Mouse (Mus musculus): ENCODE data around the gene Gm43720. TPM values are rescaled to one million over a fixed set of nuclear protein-coding genes. Genes with fewer than 3 reads are reported as not detected.

Gm43720 gene
- polyA plus RNA-seq, 1 experiment from 2014 or later: 0.24 TPM

GRCm38 (mm10) chr5:138260051-138260450 is 19.7 kb downstream of the Gm43720 start:
- H3K36me3 ChIP-seq: peaks cover 39% of the 10 kb centered on the region

GRCm38 (mm10) chr5:138258993-138259392 is 20.8 kb downstream of the Gm43720 start:
- Histone ChIP-seq H3K27ac (no peak overlapping the region), H3K36me3 (peaks cover 39% of the 10 kb centered on the region), H3K9me3 (no peaks in the 10 kb centered on the region), H3K9ac (no peak overlapping the region), H3K27me3 (no peaks in the 10 kb centered on the region), H3K4me2 (no peak overlapping the region), H3K4me3 (no peak overlapping the region), H3K4me1 (peaks cover 29% of the 10 kb centered on the region)
- 67% methylated on average over 7 of the region's 7 CpGs for WGBS
- no peak for ATAC-seq (ENCODE audit: borderline replicate concordance, extremely low read depth, low FRiP score, low TSS enrichment)

More at GRCm38 (mm10) chr5:138260051-138260450, 19.7 kb downstream of the Gm43720 start:
- ATAC-seq (ENCODE audit: borderline replicate concordance, extremely low read depth, low FRiP score, low TSS enrichment): no peak
- Histone ChIP-seq H3K4me1 (peaks cover 34% of the 10 kb centered on the region), H3K27ac (no peak overlapping the region), H3K9ac (no peak overlapping the region), H3K9me3 (no peaks in the 10 kb centered on the region), H3K4me3 (no peak overlapping the region), H3K4me2 (no peak overlapping the region), H3K27me3 (no peaks in the 10 kb centered on the region)
- WGBS: 81% methylated on average over 10 of the region's 10 CpGs

DNA sequence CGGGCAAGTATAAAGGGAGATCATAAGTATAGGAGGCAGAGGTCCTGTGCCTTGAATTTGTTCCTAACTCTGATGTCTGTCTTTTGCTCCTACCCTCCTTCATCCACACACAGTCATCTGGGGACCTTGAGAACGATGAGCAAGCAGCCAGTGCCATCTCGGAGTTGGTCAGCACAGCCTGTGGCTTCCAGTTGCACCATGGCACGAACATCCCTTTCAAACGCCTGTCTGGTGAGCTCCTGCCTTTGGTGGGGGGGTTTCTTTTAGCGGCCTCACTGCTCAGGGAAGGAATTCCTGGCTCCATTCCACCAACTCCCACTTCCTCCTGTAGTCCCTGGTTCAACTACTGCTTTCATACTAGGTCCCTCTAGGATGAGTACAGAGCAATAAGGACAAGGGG is 21.2 kb downstream of the Gm43720 start:
- H3K36me3 ChIP-seq: peaks cover 39% of the 10 kb centered on the region
- peaks cover 29% of the 10 kb centered on the region for H3K4me1 ChIP-seq
- no peak overlapping the region for H3K4me3 ChIP-seq
- 76% methylated on average over 6 of the region's 6 CpGs for WGBS
- no peak for ATAC-seq (ENCODE audit: borderline replicate concordance, extremely low read depth, low FRiP score, low TSS enrichment)
- no peaks in the 10 kb centered on the region for H3K9me3 ChIP-seq
- H3K4me2 ChIP-seq: no peak overlapping the region
- H3K27me3 ChIP-seq: no peaks in the 10 kb centered on the region
- no peak overlapping the region for H3K9ac ChIP-seq
- no peak overlapping the region for H3K27ac ChIP-seq

DNA sequence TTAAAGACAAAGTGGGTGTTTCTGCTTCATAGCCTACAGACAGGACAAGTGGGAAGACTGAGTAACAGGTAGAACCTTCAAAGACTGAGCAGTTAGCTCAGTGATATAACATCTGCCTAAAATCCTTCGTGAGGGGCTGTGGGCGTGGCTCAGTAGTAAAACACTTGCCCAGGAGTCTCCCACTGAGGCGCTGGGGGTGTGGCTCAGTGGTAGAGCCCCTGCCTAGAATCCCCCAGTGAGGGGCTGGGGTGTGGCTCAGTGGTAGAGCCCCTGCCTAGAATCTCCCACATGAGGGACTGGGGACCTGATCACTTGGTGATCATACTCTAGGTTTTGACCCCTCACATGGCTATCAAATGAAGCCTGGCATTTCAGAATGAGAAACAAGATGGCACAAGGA is 21.7 kb downstream of the Gm43720 start:
- Histone ChIP-seq H3K27ac (no peak overlapping the region), H3K36me3 (peaks cover 39% of the 10 kb centered on the region), H3K27me3 (no peaks in the 10 kb centered on the region), H3K4me1 (peaks cover 26% of the 10 kb centered on the region), H3K4me3 (no peak overlapping the region), H3K9me3 (no peaks in the 10 kb centered on the region), H3K4me2 (no peak overlapping the region), H3K9ac (no peak overlapping the region)
- ATAC-seq (ENCODE audit: borderline replicate concordance, extremely low read depth, low FRiP score, low TSS enrichment): no peak
- 74% methylated on average over 3 of the region's 3 CpGs for WGBS

GRCm38 (mm10) chr5:138257585-138257978 is 22.2 kb downstream of the Gm43720 start:
- Histone ChIP-seq H3K4me1 (peaks cover 21% of the 10 kb centered on the region), H3K4me2 (no peak overlapping the region), H3K4me3 (no peak overlapping the region), H3K36me3 (peaks cover 39% of the 10 kb centered on the region), H3K9me3 (no peaks in the 10 kb centered on the region), H3K9ac (no peak overlapping the region), H3K27me3 (no peaks in the 10 kb centered on the region), H3K27ac (no peak overlapping the region)
- 93% methylated on average over 4 of the region's 4 CpGs for WGBS
- ATAC-seq (ENCODE audit: borderline replicate concordance, extremely low read depth, low FRiP score, low TSS enrichment): no peak

DNA sequence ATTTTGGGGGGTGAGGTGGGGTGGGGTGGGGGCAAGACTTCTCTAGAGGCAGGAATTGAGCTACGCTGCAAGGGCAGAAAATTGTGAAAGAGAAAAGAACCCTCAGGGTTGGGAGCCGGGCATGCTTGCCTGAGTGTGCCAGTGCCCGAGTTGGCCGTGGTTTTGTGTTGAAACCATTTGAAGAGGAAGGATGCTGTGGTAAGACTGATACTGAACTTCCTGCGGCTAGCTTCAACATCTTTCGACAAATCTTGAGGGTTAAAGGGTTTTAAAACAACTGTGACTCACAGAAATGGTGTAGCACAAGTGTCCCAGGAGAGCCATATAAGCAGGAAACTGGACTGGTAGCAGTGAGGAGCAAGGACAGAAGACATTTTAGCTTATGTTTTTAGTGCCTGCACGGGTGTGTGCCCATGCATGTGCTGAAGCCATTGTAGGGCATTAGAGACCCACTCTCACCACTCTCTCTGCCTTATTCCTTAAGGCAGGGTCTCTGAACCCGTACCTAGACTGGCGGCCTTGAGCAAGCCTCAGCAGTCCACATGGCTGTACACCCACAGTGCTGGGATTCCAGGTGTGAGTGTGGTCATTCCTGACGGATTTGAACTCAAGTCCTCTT is 22.7 kb downstream of the Gm43720 start:
- no peaks in the 10 kb centered on the region for H3K27me3 ChIP-seq
- H3K27ac ChIP-seq: no peak overlapping the region
- H3K36me3 ChIP-seq: peaks cover 38% of the 10 kb centered on the region
- no peaks in the 10 kb centered on the region for H3K9me3 ChIP-seq
- no peak for ATAC-seq (ENCODE audit: borderline replicate concordance, extremely low read depth, low FRiP score, low TSS enrichment)
- H3K4me1 ChIP-seq: peaks cover 16% of the 10 kb centered on the region
- H3K4me2 ChIP-seq: no peak overlapping the region
- H3K9ac ChIP-seq: no peak overlapping the region
- no peak overlapping the region for H3K4me3 ChIP-seq
- WGBS: 80% methylated on average over 10 of the region's 10 CpGs

DNA sequence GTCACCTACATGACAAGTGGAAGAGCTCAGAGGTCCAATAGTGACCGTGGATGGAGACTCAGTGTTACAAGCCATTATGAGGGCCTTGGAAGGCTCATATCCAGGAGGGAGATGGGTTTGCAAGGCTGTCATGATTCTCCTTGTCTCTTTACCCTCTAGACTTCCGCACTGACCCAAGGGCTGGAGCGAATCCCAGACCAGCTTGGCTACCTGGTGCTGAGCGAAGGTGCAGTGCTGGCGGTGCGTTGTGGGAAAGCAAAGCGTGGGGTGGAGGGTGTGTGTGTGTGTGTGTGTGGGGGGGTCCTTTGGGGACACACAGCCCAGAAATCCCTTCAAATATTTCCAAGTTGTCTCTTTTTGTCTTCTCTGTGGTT is 23.7 kb downstream of the Gm43720 start:
- H3K27me3 ChIP-seq: no peaks in the 10 kb centered on the region
- H3K9ac ChIP-seq: peak overlapping the region; percentile 61
- peak overlapping the region; percentile 77 for H3K27ac ChIP-seq
- ATAC-seq (ENCODE audit: borderline replicate concordance, extremely low read depth, low FRiP score, low TSS enrichment): no peak
- peaks cover 10% of the 10 kb centered on the region for H3K4me1 ChIP-seq
- peak overlapping the region; percentile 76 for H3K4me3 ChIP-seq
- H3K4me2 ChIP-seq: peak overlapping the region; percentile 70
- 20% methylated on average over 7 of the region's 7 CpGs for WGBS
- peaks cover 29% of the 10 kb centered on the region for H3K36me3 ChIP-seq
- H3K9me3 ChIP-seq: no peaks in the 10 kb centered on the region

GRCm38 (mm10) chr5:138255353-138256093 is 24.2 kb downstream of the Gm43720 start, which contains the start of gene Lamtor4:
Lamtor4 (plus strand) TSS chr5:138255482.
- H3K9me3 ChIP-seq: no peaks in the 10 kb centered on the region
- H3K9ac ChIP-seq: peak within 1 kb of the TSS; percentile 61
- WGBS: under 1% methylated on average over 38 of the region's 38 CpGs
- no peaks in the 10 kb centered on the region for H3K27me3 ChIP-seq
- H3K36me3 ChIP-seq: peaks cover 23% of the 10 kb centered on the region
- peak within 1 kb of the TSS; percentile 76 for H3K4me3 ChIP-seq
- peak within 1 kb of the TSS; percentile 70 for H3K4me2 ChIP-seq
- H3K4me1 ChIP-seq: peaks cover 10% of the 10 kb centered on the region
- ATAC-seq (ENCODE audit: borderline replicate concordance, extremely low read depth, low FRiP score, low TSS enrichment): peak; percentile 99
- H3K27ac ChIP-seq: peak within 1 kb of the TSS; percentile 77

- ATAC-seq (ENCODE audit: borderline replicate concordance, extremely low read depth, low FRiP score, low TSS enrichment): no peak
- WGBS: 93% methylated on average over 3 of the region's 3 CpGs
- no peaks in the 10 kb centered on the region for H3K27me3 ChIP-seq
Observed at GRCm38 (mm10) chr5:138253061-138253460, 26.7 kb downstream of the Gm43720 start.

GRCm38 (mm10) chr5:138251144-138251543 is 28.6 kb downstream of the Gm43720 start:
- Histone ChIP-seq H3K4me1 (peaks cover 6% of the 10 kb centered on the region), H3K9me3 (no peaks in the 10 kb centered on the region), H3K9ac (no peak overlapping the region), H3K4me3 (no peak overlapping the region), H3K27me3 (no peaks in the 10 kb centered on the region), H3K27ac (no peak overlapping the region), H3K4me2 (no peak overlapping the region), H3K36me3 (no peaks in the 10 kb centered on the region)
- 80% methylated on average over 12 of the region's 12 CpGs for WGBS
- ATAC-seq (ENCODE audit: borderline replicate concordance, extremely low read depth, low FRiP score, low TSS enrichment): no peak

More at GRCm38 (mm10) chr5:138253061-138253460, 26.7 kb downstream of the Gm43720 start:
- Histone ChIP-seq H3K9ac (no peak overlapping the region), H3K4me1 (peaks cover 10% of the 10 kb centered on the region), H3K36me3 (0 out of 2 replicates have a peak, but pooled peaks cover 3% of the 10 kb centered on the region), H3K9me3 (no peaks in the 10 kb centered on the region), H3K4me2 (no peak overlapping the region), H3K4me3 (no peak overlapping the region), H3K27ac (no peak overlapping the region)

- Histone ChIP-seq H3K36me3 (no peaks in the 10 kb centered on the region), H3K27ac (no peak overlapping the region), H3K4me1 (no peaks in the 10 kb centered on the region), H3K9ac (no peak overlapping the region), H3K9me3 (no peaks in the 10 kb centered on the region), H3K4me3 (no peak overlapping the region), H3K27me3 (no peaks in the 10 kb centered on the region), H3K4me2 (no peak overlapping the region)
- ATAC-seq (ENCODE audit: borderline replicate concordance, extremely low read depth, low FRiP score, low TSS enrichment): no peak
- 11% methylated on average over 2 of the region's 2 CpGs for WGBS
Observed at GRCm38 (mm10) chr5:138241511-138241910, 38.2 kb downstream of the Gm43720 start.

- Histone ChIP-seq H3K27me3 (no peaks in the 10 kb centered on the region), H3K4me1 (no peaks in the 10 kb centered on the region), H3K27ac (no peak overlapping the region), H3K9me3 (no peaks in the 10 kb centered on the region), H3K4me3 (no peak overlapping the region), H3K4me2 (no peak overlapping the region), H3K9ac (no peak overlapping the region), H3K36me3 (no peaks in the 10 kb centered on the region)
- no peak for ATAC-seq (ENCODE audit: borderline replicate concordance, extremely low read depth, low FRiP score, low TSS enrichment)
Observed at GRCm38 (mm10) chr5:138234224-138234623, 45.5 kb downstream of the Gm43720 start.

Data from lung, embryonic 15.5 days (tissue).